Mouse (Mus musculus): ENCODE measurements at regions not wholly inside any gene's neighbourhood (a gene's known extent, or its start where the extent isn't known, plus 50 kb on each side); places are given as distances from the start of the nearest gene placed in this dataset.
A peak's percentile ranks its signal among the peaks of the same experiment; 100 is the strongest.

DNA sequence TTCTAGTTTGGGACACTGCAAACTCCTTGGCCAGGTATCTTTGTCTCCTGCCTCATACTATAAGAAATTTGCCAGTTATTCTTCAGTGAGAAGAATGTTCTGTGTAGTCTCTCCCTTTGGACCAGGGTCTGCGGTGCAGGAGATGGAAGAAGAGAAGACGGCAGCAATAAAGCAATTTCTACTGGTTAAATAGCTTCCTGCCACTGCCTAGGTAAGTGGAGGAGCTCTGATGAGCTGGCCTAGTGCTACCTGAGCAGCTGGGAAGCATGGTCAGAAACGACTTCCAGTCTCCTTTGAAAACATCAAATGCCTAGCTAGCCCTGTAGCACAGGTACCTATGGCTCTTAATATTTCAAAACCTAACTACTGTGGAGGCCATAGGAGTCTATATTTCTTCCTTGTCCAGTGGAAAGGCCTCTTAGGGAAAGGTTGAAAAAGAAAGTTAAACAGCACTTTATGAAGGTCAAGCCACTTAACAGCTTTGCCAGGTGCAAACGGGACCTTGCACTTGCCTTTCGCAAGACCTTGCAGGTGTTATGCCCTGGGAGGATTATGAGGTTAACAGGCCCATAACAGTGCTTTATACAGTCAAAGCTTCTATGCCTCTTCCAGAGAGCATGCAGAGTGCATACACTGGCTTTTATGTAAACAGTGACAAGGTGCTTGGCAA is 351.9 kb downstream of the Serpinb8 start:
- Histone ChIP-seq H3K9ac (ENCODE audit: low read length) (no peak overlapping the region), H3K4me1 (ENCODE audit: control insufficient read depth, insufficient read depth, low read length) (no peaks in the 10 kb centered on the region), H3K4me3 (ENCODE audit: low read depth, low read length) (no peak overlapping the region), H3K27ac (replicated peaks; ENCODE audit: low read depth, low read length) (no peak overlapping the region), H3K9me3 (ENCODE audit: control insufficient read depth, low read length) (no peaks in the 10 kb centered on the region), H3K27me3 (ENCODE audit: control insufficient read depth, insufficient read depth, low read length) (no peaks in the 10 kb centered on the region), H3K4me2 (ENCODE audit: low read depth, severe bottlenecking) (no peak overlapping the region), H3K36me3 (ENCODE audit: control insufficient read depth, insufficient read depth, low read length) (no peaks in the 10 kb centered on the region)
- peak; percentile 25 for DNase-seq (ENCODE audit: low spot score)
- peak; percentile 62; the same call in 1 of the 2 replicates for ATAC-seq (ENCODE audit: insufficient number of reproducible peaks, low FRiP score, low TSS enrichment, low read depth)
- 42% methylated on average over 5 of the region's 5 CpGs for WGBS

DNA sequence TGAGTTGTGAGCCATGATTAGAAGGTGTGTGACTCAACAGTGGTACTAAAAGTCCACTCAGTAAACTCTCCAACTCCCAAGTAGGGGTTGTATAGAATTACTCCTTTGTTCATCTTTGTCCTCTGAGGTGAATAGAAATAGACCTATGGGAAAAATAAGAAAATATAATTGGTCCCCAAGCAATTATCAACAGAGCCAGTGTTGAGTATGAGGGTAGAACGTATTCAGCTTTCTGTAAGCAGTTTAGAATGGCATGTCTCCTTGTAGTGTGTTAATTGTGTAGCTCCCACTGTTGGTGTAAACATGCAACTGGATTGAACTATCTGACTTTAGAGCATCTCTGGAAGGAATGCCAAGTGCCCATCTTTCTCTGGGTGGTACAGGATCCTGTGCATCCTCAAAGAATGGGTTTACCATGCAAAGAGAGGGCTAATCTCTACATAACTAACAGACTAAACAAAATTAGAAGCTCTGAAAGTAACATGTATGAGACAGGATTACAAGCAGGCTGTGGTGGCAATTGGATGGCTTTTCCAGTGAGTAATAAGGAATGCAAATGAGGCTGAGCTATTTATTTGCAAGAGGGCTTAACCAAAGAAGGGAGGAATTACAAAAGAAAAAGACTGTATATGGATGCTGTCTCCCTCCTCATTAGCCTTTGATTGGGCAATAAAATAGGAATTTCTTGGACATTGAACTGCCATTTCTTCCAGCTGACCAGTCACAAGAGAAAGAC is 356.6 kb downstream of the Serpinb8 start:
- 70% methylated on average over 1 of the region's 1 CpGs for WGBS
- H3K36me3 ChIP-seq (ENCODE audit: control insufficient read depth, insufficient read depth, low read length) = no peaks in the 10 kb centered on the region

DNA sequence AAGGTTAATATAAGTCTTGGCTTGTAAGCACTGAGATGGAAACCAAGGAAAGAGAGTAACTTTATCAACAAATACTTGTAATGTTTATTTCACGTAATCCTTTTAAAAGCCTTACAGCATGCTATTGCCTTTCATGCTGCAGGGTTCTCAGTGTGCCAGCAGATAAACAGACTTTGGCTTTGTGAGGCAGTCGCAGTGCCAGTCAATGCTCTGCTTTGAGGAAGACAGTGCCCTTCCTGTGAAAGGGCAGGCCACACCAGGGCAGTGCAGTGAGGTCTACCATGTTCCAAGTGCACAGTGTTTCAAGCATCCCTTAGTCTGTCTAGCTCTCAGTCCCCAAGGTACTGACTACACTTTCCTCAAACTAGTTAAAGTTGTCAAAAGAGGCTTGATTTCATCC is 360.6 kb downstream of the Serpinb8 start:
- 61% methylated on average over 2 of the region's 2 CpGs for WGBS
- Histone ChIP-seq H3K9me3 (ENCODE audit: control insufficient read depth, low read length) (no peaks in the 10 kb centered on the region), H3K4me2 (ENCODE audit: low read depth, severe bottlenecking) (no peak overlapping the region), H3K27me3 (ENCODE audit: control insufficient read depth, insufficient read depth, low read length) (no peaks in the 10 kb centered on the region), H3K27ac (replicated peaks; ENCODE audit: low read depth, low read length) (no peak overlapping the region), H3K36me3 (ENCODE audit: control insufficient read depth, insufficient read depth, low read length) (no peaks in the 10 kb centered on the region), H3K9ac (ENCODE audit: low read length) (no peak overlapping the region), H3K4me1 (ENCODE audit: control insufficient read depth, insufficient read depth, low read length) (no peaks in the 10 kb centered on the region), H3K4me3 (ENCODE audit: low read depth, low read length) (no peak overlapping the region)
- ATAC-seq (ENCODE audit: insufficient number of reproducible peaks, low FRiP score, low TSS enrichment, low read depth) (no peak), DNase-seq (ENCODE audit: low spot score) (no peak)

More for the DNA sequence above, 356.6 kb downstream of the Serpinb8 start:
- Histone ChIP-seq H3K4me3 (ENCODE audit: low read depth, low read length) (no peak overlapping the region), H3K4me2 (ENCODE audit: low read depth, severe bottlenecking) (no peak overlapping the region), H3K27me3 (ENCODE audit: control insufficient read depth, insufficient read depth, low read length) (no peaks in the 10 kb centered on the region), H3K9me3 (ENCODE audit: control insufficient read depth, low read length) (no peaks in the 10 kb centered on the region), H3K9ac (ENCODE audit: low read length) (no peak overlapping the region), H3K27ac (replicated peaks; ENCODE audit: low read depth, low read length) (no peak overlapping the region), H3K4me1 (ENCODE audit: control insufficient read depth, insufficient read depth, low read length) (no peaks in the 10 kb centered on the region)
- DNase-seq (ENCODE audit: low spot score) (no peak), ATAC-seq (ENCODE audit: insufficient number of reproducible peaks, low FRiP score, low TSS enrichment, low read depth) (no peak)

DNA sequence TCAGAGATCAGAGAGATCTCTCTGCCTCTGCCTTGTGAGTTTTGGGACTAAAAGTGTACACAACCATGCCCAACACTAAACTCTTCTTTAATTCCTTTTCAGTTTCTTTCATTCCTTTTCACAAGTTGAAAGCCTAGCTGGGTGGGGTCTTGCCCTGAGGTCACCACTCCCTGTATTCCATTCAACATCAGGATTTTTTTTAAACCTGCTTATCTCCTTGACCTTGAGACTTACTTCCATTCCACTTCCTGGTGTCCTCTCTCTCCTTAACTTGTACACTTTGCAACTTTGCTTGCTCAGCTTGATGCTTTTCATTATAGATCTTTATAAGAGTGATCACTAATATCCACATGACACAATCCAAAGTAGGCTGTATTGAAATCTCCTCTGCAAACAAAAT is 371.2 kb downstream of the Serpinb8 start:
- no peak for DNase-seq (ENCODE audit: low spot score)
- Histone ChIP-seq H3K4me2 (ENCODE audit: low read depth, severe bottlenecking) (no peak overlapping the region), H3K4me3 (ENCODE audit: low read depth, low read length) (no peak overlapping the region)

DNA sequence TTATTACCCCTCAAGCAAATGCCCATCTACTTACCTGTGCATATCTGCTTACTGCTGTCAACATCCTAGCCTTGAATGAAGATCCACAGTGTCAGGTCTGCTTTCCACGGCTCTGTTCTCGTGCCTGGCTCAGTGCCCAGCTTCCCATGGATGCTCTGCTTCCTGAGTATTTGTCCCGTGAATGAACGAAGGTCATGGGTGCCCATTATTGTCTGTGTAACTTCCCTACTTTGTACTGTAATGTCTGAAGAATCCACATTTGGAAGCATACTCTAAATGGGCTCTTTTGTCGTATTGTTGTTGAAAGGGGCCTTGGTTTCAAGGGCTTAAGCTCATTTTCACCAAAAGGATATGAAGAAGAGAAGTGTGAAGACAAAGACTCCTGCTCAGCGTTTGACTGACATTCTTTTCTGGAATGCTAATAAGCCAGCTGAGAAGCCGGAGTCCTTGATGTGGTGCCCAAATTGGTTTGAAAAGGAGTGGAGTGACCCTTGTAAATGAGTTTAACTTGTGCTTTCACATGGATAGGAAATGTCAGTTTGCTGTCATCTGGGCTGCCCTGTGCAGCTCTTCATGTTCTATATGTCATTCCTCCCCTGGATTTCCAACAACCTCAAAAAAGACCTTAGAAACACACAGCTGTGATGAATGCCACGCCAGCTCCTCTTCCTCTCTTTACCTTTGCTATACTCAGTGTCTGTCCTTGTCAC is 386.0 kb downstream of the Serpinb8 start:
- Histone ChIP-seq H3K4me2 (ENCODE audit: low read depth, severe bottlenecking) (no peak overlapping the region), H3K36me3 (ENCODE audit: control insufficient read depth, insufficient read depth, low read length) (no peaks in the 10 kb centered on the region), H3K9ac (ENCODE audit: low read length) (no peak overlapping the region), H3K9me3 (ENCODE audit: control insufficient read depth, low read length) (no peaks in the 10 kb centered on the region), H3K27me3 (ENCODE audit: control insufficient read depth, insufficient read depth, low read length) (no peaks in the 10 kb centered on the region), H3K4me1 (ENCODE audit: control insufficient read depth, insufficient read depth, low read length) (no peaks in the 10 kb centered on the region), H3K4me3 (ENCODE audit: low read depth, low read length) (no peak overlapping the region), H3K27ac (replicated peaks; ENCODE audit: low read depth, low read length) (no peak overlapping the region)
- 66% methylated on average over 8 of the region's 8 CpGs for WGBS
- ATAC-seq (ENCODE audit: insufficient number of reproducible peaks, low FRiP score, low TSS enrichment, low read depth) (no peak), DNase-seq (ENCODE audit: low spot score) (no peak)

More for the DNA sequence above, 371.2 kb downstream of the Serpinb8 start:
- Histone ChIP-seq H3K9me3 (ENCODE audit: control insufficient read depth, low read length) (no peaks in the 10 kb centered on the region), H3K9ac (ENCODE audit: low read length) (no peak overlapping the region), H3K4me1 (ENCODE audit: control insufficient read depth, insufficient read depth, low read length) (no peaks in the 10 kb centered on the region), H3K27me3 (ENCODE audit: control insufficient read depth, insufficient read depth, low read length) (no peaks in the 10 kb centered on the region), H3K36me3 (ENCODE audit: control insufficient read depth, insufficient read depth, low read length) (no peaks in the 10 kb centered on the region), H3K27ac (replicated peaks; ENCODE audit: low read depth, low read length) (no peak overlapping the region)
- ATAC-seq (ENCODE audit: insufficient number of reproducible peaks, low FRiP score, low TSS enrichment, low read depth) = no peak

DNA sequence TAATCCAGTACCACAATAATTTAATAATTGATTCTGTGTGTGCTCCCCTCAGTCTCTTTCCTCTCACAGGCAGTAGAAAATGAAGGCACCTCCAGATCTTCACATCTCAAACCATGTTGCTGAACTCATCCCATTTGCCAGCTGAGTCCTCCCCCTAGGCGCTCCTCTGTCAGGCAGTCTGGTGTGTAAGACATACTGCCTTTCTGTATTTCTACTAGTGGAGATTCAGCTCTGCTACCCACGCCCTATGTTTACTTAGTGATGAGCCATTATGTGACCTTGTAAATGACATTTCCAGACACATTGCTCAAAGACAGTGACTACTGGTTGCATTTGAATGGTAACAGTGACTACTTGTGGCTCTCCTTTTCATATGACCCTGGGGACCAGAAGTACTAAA is 387.9 kb downstream of the Serpinb8 start:
- WGBS = 67% methylated on average over 2 of the region's 2 CpGs
- Histone ChIP-seq H3K27ac (replicated peaks; ENCODE audit: low read depth, low read length) (no peak overlapping the region), H3K4me3 (ENCODE audit: low read depth, low read length) (no peak overlapping the region), H3K9me3 (ENCODE audit: control insufficient read depth, low read length) (no peaks in the 10 kb centered on the region), H3K4me1 (ENCODE audit: control insufficient read depth, insufficient read depth, low read length) (no peaks in the 10 kb centered on the region), H3K4me2 (ENCODE audit: low read depth, severe bottlenecking) (no peak overlapping the region), H3K9ac (ENCODE audit: low read length) (no peak overlapping the region), H3K36me3 (ENCODE audit: control insufficient read depth, insufficient read depth, low read length) (no peaks in the 10 kb centered on the region), H3K27me3 (ENCODE audit: control insufficient read depth, insufficient read depth, low read length) (no peaks in the 10 kb centered on the region)
- no peak for ATAC-seq (ENCODE audit: insufficient number of reproducible peaks, low FRiP score, low TSS enrichment, low read depth)
- no peak for DNase-seq (ENCODE audit: low spot score)

DNA sequence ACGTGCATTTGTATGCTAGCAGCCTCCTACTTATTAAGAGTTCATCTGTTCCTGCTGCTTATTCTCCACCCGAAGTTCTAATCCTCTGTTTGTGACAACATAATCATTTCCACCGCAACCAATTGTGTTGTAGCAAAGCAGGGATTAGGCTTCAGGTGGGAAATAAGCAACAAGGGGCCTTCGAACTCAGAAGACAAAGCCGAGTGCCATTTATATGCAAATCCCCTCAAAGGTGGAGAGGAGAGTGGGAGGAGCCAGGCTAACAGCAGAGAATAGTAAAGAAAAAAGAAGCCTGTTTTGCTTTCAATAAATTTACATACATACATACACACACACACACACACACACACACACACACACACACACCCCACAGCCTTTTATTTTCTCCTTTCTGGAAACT is 388.6 kb downstream of the Serpinb8 start:
- H3K27me3 ChIP-seq (ENCODE audit: control insufficient read depth, insufficient read depth, low read length) = no peaks in the 10 kb centered on the region

DNA sequence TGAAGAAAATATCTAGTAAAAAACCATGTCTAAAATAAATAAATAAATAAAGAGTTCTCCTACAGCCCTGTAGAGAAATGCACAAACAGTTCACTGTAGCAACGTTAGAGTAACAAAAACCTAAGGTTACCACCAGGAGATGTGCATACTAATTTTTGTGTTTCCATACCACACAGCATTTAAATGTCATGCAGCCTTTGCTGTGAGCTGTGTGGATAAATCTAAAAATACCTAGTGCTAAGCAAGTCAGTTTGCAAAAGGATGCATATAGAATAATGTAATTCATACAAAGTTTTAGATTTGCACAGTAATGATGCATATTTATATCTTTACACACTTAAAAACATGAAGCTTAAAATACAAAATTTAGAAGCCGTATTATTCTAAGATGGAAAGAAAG is 395.8 kb downstream of the Serpinb8 start:
- H3K4me3 ChIP-seq (ENCODE audit: low read depth, low read length) = no peak overlapping the region
- DNase-seq (ENCODE audit: low spot score) (no peak), ATAC-seq (ENCODE audit: insufficient number of reproducible peaks, low FRiP score, low TSS enrichment, low read depth) (no peak)
- H3K27me3 ChIP-seq (ENCODE audit: control insufficient read depth, insufficient read depth, low read length) = no peaks in the 10 kb centered on the region
- H3K27ac ChIP-seq (replicated peaks; ENCODE audit: low read depth, low read length) = no peak overlapping the region
- no peaks in the 10 kb centered on the region for H3K4me1 ChIP-seq (ENCODE audit: control insufficient read depth, insufficient read depth, low read length)
- H3K9me3 ChIP-seq (ENCODE audit: control insufficient read depth, low read length) = no peaks in the 10 kb centered on the region
- no peak overlapping the region for H3K4me2 ChIP-seq (ENCODE audit: low read depth, severe bottlenecking)
- H3K9ac ChIP-seq (ENCODE audit: low read length) = no peak overlapping the region
- no peaks in the 10 kb centered on the region for H3K36me3 ChIP-seq (ENCODE audit: control insufficient read depth, insufficient read depth, low read length)
- 88% methylated on average over 2 of the region's 2 CpGs for WGBS

More for the DNA sequence above, 388.6 kb downstream of the Serpinb8 start:
- no peaks in the 10 kb centered on the region for H3K4me1 ChIP-seq (ENCODE audit: control insufficient read depth, insufficient read depth, low read length)
- H3K4me2 ChIP-seq (ENCODE audit: low read depth, severe bottlenecking) = no peak overlapping the region
- no peaks in the 10 kb centered on the region for H3K36me3 ChIP-seq (ENCODE audit: control insufficient read depth, insufficient read depth, low read length)
- no peak overlapping the region for H3K9ac ChIP-seq (ENCODE audit: low read length)
- ATAC-seq (ENCODE audit: insufficient number of reproducible peaks, low FRiP score, low TSS enrichment, low read depth) = no peak
- WGBS = 37% methylated on average over 5 of the region's 5 CpGs
- H3K9me3 ChIP-seq (ENCODE audit: control insufficient read depth, low read length) = no peaks in the 10 kb centered on the region
- no peak overlapping the region for H3K27ac ChIP-seq (replicated peaks; ENCODE audit: low read depth, low read length)
- H3K4me3 ChIP-seq (ENCODE audit: low read depth, low read length) = no peak overlapping the region
- DNase-seq (ENCODE audit: low spot score) = no peak

Measured in limb, embryonic 11.5 days (tissue).